Mouse (Mus musculus) right cerebral cortex, postnatal 25 days (tissue): ENCODE results near the gene Defb21.

Experiments used
- DNase-seq: peaks from one replicate; pipeline ENCODE4 v3.0.0; 2022

Defb21 gene

DNA sequence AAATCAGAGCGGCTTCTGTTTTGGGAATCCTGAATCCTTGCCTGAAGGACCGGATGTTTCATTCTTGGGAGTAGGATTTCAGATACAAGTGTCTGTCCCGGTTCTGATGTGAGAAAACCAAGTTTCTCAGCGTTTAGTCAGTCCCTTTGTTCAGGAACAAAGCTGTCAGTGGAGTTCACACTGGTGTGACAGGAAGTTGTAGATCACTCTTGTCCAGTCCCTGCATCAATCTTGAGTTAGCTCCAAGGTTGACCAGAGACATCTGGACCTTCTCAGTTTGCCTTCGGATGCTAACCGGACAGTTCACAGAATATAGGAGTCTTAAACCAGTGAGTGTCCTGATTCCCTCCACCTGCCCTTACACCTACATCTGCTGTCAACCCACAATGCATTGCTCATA is 35.2 kb downstream of the Defb21 start:
- DNase-seq = no peak

- DNase-seq = no peak
These were observed 36.2 kb downstream of the Defb21 start for GRCm38 (mm10) chr2:152608719-152609118.

GRCm38 (mm10) chr2:152612193-152612592 is 39.6 kb downstream of the Defb21 start:
- peak; percentile 10 for DNase-seq

GRCm38 (mm10) chr2:152615563-152615962 is 43.0 kb downstream of the Defb21 start:
- DNase-seq = peak; percentile 42

- DNase-seq = no peak
These were observed 43.9 kb downstream of the Defb21 start for GRCm38 (mm10) chr2:152616470-152616869.

- DNase-seq = no peak
These were observed 44.8 kb downstream of the Defb21 start for GRCm38 (mm10) chr2:152617374-152617773.

DNA sequence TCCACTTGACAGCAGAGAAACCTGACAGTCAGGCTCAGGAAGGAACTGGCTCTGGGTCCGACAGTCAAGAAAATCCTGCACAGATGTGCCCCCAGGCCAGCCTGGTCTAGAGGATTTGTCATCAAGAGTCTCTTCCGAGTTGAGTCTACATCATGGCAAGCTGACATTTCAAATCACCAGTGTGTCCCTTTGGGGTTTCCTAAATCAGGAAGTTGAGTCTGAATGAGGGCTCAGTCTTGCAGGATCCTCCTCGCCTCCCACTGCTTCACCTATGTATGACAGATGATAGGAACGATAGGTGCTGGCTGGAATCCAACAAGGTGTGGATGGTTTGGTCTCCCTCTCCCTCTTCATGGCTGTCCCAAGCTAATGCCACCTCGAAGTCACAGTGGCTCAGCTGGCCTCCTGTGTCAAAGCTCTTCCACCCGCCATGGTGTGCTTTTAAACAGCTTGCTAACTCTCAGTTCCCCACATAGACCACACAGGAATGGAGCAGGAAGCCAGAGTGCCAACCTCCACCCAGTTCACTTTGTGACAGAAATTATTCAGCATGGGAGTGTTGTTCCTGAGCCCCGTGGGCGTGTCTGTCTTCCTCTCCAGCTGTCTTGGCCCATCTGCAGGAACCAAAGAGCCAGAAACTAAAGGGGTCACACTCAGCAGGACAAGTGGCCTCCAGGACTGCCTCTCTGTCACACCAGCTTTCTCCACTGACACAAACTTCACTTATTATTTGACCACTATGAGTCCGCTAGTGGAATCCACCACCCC is 48.0 kb downstream of the Defb21 start:
- DNase-seq = no peak

- DNase-seq = no peak
These were observed 49.6 kb downstream of the Defb21 start for GRCm38 (mm10) chr2:152622151-152622550.

GRCm38 (mm10) chr2:152622953-152623352 is 50.4 kb downstream of the Defb21 start, which contains the start of gene Defb25:
TSS of gene Defb25 (minus strand) at chr2:152623053.
- DNase-seq = no peak
